ENCODE assay signal across 10 mouse cellular contexts in genomic region chr10:76118741-76119140, GRCm38 (mm10). TPM values are rescaled to one million over a fixed set of nuclear protein-coding genes. Genes with fewer than 3 reads are reported as not detected.
A peak's percentile ranks its signal among the peaks of the same experiment; 100 is the strongest.
DNase-seq lines count a peak whose midpoint lies in the region; ATAC-seq lines count a peak whose summit lies in the region.
"Had no signal": no experiment of that assay in that cellular context is flagged by ENCODE, and none has a peak within 500 bp of the region (broad histone marks: within the 10 kb centered on the region; RNA-seq: fewer than 3 reads in every experiment).

No protein-coding gene starts in this region.

- H3K9me3 ChIP-seq in heart, embryonic 10.5 days = no peaks in the 10 kb centered on the region
- no peaks in the 10 kb centered on the region for H3K9me3 ChIP-seq in embryonic facial prominence, embryonic 10.5 days

- no peaks in the 10 kb centered on the region for H3K27me3 ChIP-seq in heart, embryonic 10.5 days (ENCODE audit: insufficient read depth, poor library complexity, severe bottlenecking)
- no peaks in the 10 kb centered on the region for H3K27me3 ChIP-seq in embryonic facial prominence, embryonic 10.5 days (replicated peaks; ENCODE audit: low read depth, poor library complexity, severe bottlenecking)

- peaks cover 7% of the 10 kb centered on the region for H3K4me1 ChIP-seq in heart, embryonic 10.5 days
- no peaks in the 10 kb centered on the region for H3K4me1 ChIP-seq in embryonic facial prominence, embryonic 10.5 days

- 7% methylated on average over 1 of the region's 1 CpGs for WGBS in heart, embryonic 10.5 days
- 18% methylated on average over 1 of the region's 1 CpGs for WGBS in embryonic facial prominence, embryonic 10.5 days

- no peak overlapping the region for H3K4me3 ChIP-seq in heart, embryonic 10.5 days
- no peak overlapping the region for H3K4me3 ChIP-seq in embryonic facial prominence, embryonic 10.5 days

- H3K27ac ChIP-seq in heart, embryonic 10.5 days = no peak overlapping the region
- no peak overlapping the region for H3K27ac ChIP-seq in embryonic facial prominence, embryonic 10.5 days (replicated peaks)

- DNase-seq in heart, postnatal 4 days = peak; percentile 19
- DNase-seq in heart, embryonic 10.5 days (ENCODE audit: low spot score) = no peak
- DNase-seq in right cerebral cortex, postnatal 4 days = peak; percentile 33
- no peak for DNase-seq in right cerebral cortex, adult 18-20 months
- DNase-seq in embryonic facial prominence, embryonic 10.5 days (ENCODE audit: low spot score) = peak; percentile 15
- DNase-seq in thymus, postnatal 14 days = peak; percentile 36
- DNase-seq in right cerebral cortex, postnatal 10 days (ENCODE audit: low spot score in 2 of 2) = no peak

- H3K36me3 ChIP-seq in heart, embryonic 10.5 days = no peaks in the 10 kb centered on the region
- H3K36me3 ChIP-seq in embryonic facial prominence, embryonic 10.5 days (replicated peaks) = no peaks in the 10 kb centered on the region

- no peak for ATAC-seq in erythroid progenitor cell, adult 5-6 weeks (replicated peaks; ENCODE audit: low FRiP score, poor library complexity, severe bottlenecking)

RNA-seq across cellular contexts. Expression of gene Slc5a4b, which starts 8.0 kb away (rescaled TPM):
- not detected for total RNA-seq in heart, postnatal 4 days (2021)
- polyA plus RNA-seq in heart, embryonic 10.5 days (2016; fragmentation: Nextera tagmentation; extraction: Ambion mirVana) = not detected in 2 replicates
- polyA plus RNA-seq in embryonic facial prominence, embryonic 10.5 days (2016; fragmentation: Nextera tagmentation; extraction: Ambion mirVana) = not detected in 2 replicates
- total RNA-seq in erythroid progenitor cell, adult 5-6 weeks (2015; ENCODE audit: low replicate concordance) = not detected in 2 replicates
- total RNA-seq in erythroid progenitor cell, adult 5-6 weeks (2017; ENCODE audit: low replicate concordance) = not detected in 2 replicates
- total RNA-seq: adrenal gland, postnatal 36 days; heart, postnatal 10 days had no signal

RNA-seq across cellular contexts. Expression of gene Slc5a4a, which starts 28.5 kb away (rescaled TPM):
- not detected for total RNA-seq in heart, postnatal 4 days (2021)
- not detected in 2 replicates for polyA plus RNA-seq in heart, embryonic 10.5 days (2016; fragmentation: Nextera tagmentation; extraction: Ambion mirVana)
- polyA plus RNA-seq in embryonic facial prominence, embryonic 10.5 days (2016; fragmentation: Nextera tagmentation; extraction: Ambion mirVana) = not detected in 2 replicates
- not detected in 2 replicates for total RNA-seq in erythroid progenitor cell, adult 5-6 weeks (2015; ENCODE audit: low replicate concordance)
- total RNA-seq in erythroid progenitor cell, adult 5-6 weeks (2017; ENCODE audit: low replicate concordance) = not detected in 2 replicates
- total RNA-seq: adrenal gland, postnatal 36 days; heart, postnatal 10 days had no signal

Comparison
In these comparisons a context has a peak if more than half of its experiments do, and no peak if none do; other contexts are left out.
1. DNase-seq: peak in heart, postnatal 4 days (single experiment), right cerebral cortex, postnatal 4 days (single experiment), embryonic facial prominence, embryonic 10.5 days (single experiment) and thymus, postnatal 14 days (single experiment); none in heart, embryonic 10.5 days (single experiment), right cerebral cortex, adult 18-20 months (single experiment) and right cerebral cortex, postnatal 10 days (0 of 2).